Mouse (Mus musculus) layer of hippocampus, adult 9-11 months (tissue): ENCODE measurements at regions not wholly inside any gene's neighbourhood (a gene's known extent, or its start where the extent isn't known, plus 50 kb on each side); places are given as distances from the start of the nearest gene placed in this dataset.
A peak's percentile ranks its signal among the peaks of the same experiment; 100 is the strongest.

Experiments used
- DNase-seq: peaks from one replicate; pipeline ENCODE4 v3.0.0; 2022

GRCm38 (mm10) chr2:57613243-57613642, 375.8 kb downstream of the Gpd2 start:
- DNase-seq = peak; percentile 75

- no peak for DNase-seq
These were observed 377.2 kb downstream of the Gpd2 start for GRCm38 (mm10) chr2:57614587-57614991.

- DNase-seq = no peak
These were observed 379.2 kb downstream of the Gpd2 start for GRCm38 (mm10) chr2:57616525-57617225.

- no peak for DNase-seq
These were observed 379.8 kb downstream of the Gpd2 start for GRCm38 (mm10) chr2:57617258-57617657.

GRCm38 (mm10) chr2:57644117-57644516, 353.6 kb upstream of the Galnt5 start:
- no peak for DNase-seq

- DNase-seq = peak; percentile 12
These were observed 353.1 kb upstream of the Galnt5 start for GRCm38 (mm10) chr2:57644541-57644940.

- no peak for DNase-seq
These were observed 348.7 kb upstream of the Galnt5 start for GRCm38 (mm10) chr2:57649002-57649401.

- DNase-seq = no peak
These were observed 340.3 kb upstream of the Galnt5 start for GRCm38 (mm10) chr2:57657409-57657808.

- DNase-seq = no peak
These were observed 335.8 kb upstream of the Galnt5 start for GRCm38 (mm10) chr2:57661838-57662237.

GRCm38 (mm10) chr2:57672007-57672643, 325.6 kb upstream of the Galnt5 start:
- no peak for DNase-seq

GRCm38 (mm10) chr2:57689877-57690276, 307.8 kb upstream of the Galnt5 start:
- DNase-seq = no peak

- no peak for DNase-seq
These were observed 300.5 kb upstream of the Galnt5 start for GRCm38 (mm10) chr2:57696992-57697772.

GRCm38 (mm10) chr2:57698659-57699061, 299.0 kb upstream of the Galnt5 start:
- DNase-seq = peak; percentile 45

- DNase-seq = no peak
These were observed 298.5 kb upstream of the Galnt5 start for GRCm38 (mm10) chr2:57699226-57699625.

- DNase-seq = no peak
These were observed 280.8 kb upstream of the Galnt5 start for GRCm38 (mm10) chr2:57716754-57717510.
